ENCODE assay signal across 8 mouse cellular contexts in genomic region chr5:149634409-149635035, GRCm38 (mm10). TPM values are rescaled to one million over a fixed set of nuclear protein-coding genes. Genes with fewer than 3 reads are reported as not detected.
DNase-seq lines count a peak whose midpoint lies in the region; ATAC-seq and TF ChIP-seq lines count a peak whose summit lies in the region.

No protein-coding gene starts in this region.

- H3K36me3 ChIP-seq in lung, embryonic 14.5 days (ENCODE audit: insufficient read depth): peaks cover 42% of the 10 kb centered on the region
- peaks cover 42% of the 10 kb centered on the region for H3K36me3 ChIP-seq in embryonic facial prominence, embryonic 14.5 days (ENCODE audit: control insufficient read depth, insufficient read depth, low read length)
- H3K36me3 ChIP-seq in limb, embryonic 10.5 days: peaks cover 52% of the 10 kb centered on the region

- no peak for ATAC-seq in lung, embryonic 14.5 days (ENCODE audit: insufficient read depth)
- no peak for ATAC-seq in embryonic facial prominence, embryonic 14.5 days (ENCODE audit: low read depth)

- intact Hi-C loops in left cerebral cortex, postnatal 10 days (cut with DNase I): loop anchor here (5.0 kb wide), 1 partner anchor 97 kb away; no protein-coding TSS in a partner anchor

- DNase-seq in lung, embryonic 14.5 days: no peak
- no peak for DNase-seq in lung, adult 2 months
- no peak for DNase-seq in embryonic facial prominence, embryonic 14.5 days (ENCODE audit: low spot score)
- no peak for DNase-seq in limb, embryonic 10.5 days (ENCODE audit: low spot score)
- DNase-seq in adrenal gland, adult 18-20 months (ENCODE audit: low spot score in 2 of 2): no peak
- no peak for DNase-seq in left cerebral cortex, postnatal 10 days (ENCODE audit: extremely low spot score in 1 of 2, low spot score in 2 of 2)
- no peak for DNase-seq in adrenal gland, adult 2 months

- H3K27ac ChIP-seq in lung, embryonic 14.5 days (ENCODE audit: low read depth): no peak overlapping the region
- no peak overlapping the region for H3K27ac ChIP-seq in embryonic facial prominence, embryonic 14.5 days (replicated peaks; ENCODE audit: low read depth, low read length)
- peak overlapping the region; percentile 92 for H3K27ac ChIP-seq in limb, embryonic 10.5 days
- no peak overlapping the region for H3K27ac ChIP-seq in olfactory bulb, adult 2 months (ENCODE audit: insufficient read depth, low read depth, low read length)

- no peak for TF ChIP-seq POLR2A in lung, adult 2 months (IDR thresholded peaks at IDR 0.05; ENCODE audit: borderline replicate concordance, extremely low read depth, low read depth, low read length)
- TF ChIP-seq POLR2A in olfactory bulb, adult 2 months (IDR thresholded peaks at IDR 0.05; ENCODE audit: insufficient read depth, low read depth, low read length): no peak

- no peaks in the 10 kb centered on the region for H3K9me3 ChIP-seq in lung, embryonic 14.5 days (ENCODE audit: low read depth, low read length)
- no peaks in the 10 kb centered on the region for H3K9me3 ChIP-seq in embryonic facial prominence, embryonic 14.5 days (ENCODE audit: control insufficient read depth, low read length)
- H3K9me3 ChIP-seq in limb, embryonic 10.5 days (replicated peaks): no peaks in the 10 kb centered on the region

- H3K4me1 ChIP-seq in lung, embryonic 14.5 days (ENCODE audit: insufficient read depth): peaks cover 12% of the 10 kb centered on the region
- H3K4me1 ChIP-seq in lung, adult 2 months (ENCODE audit: control insufficient read depth, insufficient read depth, low read length): peaks cover 3% of the 10 kb centered on the region; the same call in 1 of the 2 replicates
- H3K4me1 ChIP-seq in embryonic facial prominence, embryonic 14.5 days (ENCODE audit: control insufficient read depth, insufficient read depth, low read length): peaks cover 13% of the 10 kb centered on the region
- peaks cover 15% of the 10 kb centered on the region for H3K4me1 ChIP-seq in limb, embryonic 10.5 days
- H3K4me1 ChIP-seq in olfactory bulb, adult 2 months (ENCODE audit: control insufficient read depth, insufficient read depth, low read length): 0 out of 2 replicates have a peak, but pooled peaks cover 2% of the 10 kb centered on the region

- H3K27me3 ChIP-seq in lung, embryonic 14.5 days (ENCODE audit: insufficient read depth, low read length): no peaks in the 10 kb centered on the region
- H3K27me3 ChIP-seq in embryonic facial prominence, embryonic 14.5 days (replicated peaks; ENCODE audit: control insufficient read depth, insufficient read depth, low read length): no peaks in the 10 kb centered on the region
- H3K27me3 ChIP-seq in limb, embryonic 10.5 days (ENCODE audit: low read depth, poor library complexity, severe bottlenecking): no peaks in the 10 kb centered on the region

- H3K9ac ChIP-seq in lung, embryonic 14.5 days: peak overlapping the region; percentile 75
- peak overlapping the region; percentile 70 for H3K9ac ChIP-seq in embryonic facial prominence, embryonic 14.5 days (ENCODE audit: low read depth, low read length)

- TF ChIP-seq CTCF in lung, embryonic 14.5 days (IDR thresholded peaks at IDR 0.05; ENCODE audit: low read depth): no peak
- TF ChIP-seq CTCF in lung, adult 2 months (IDR thresholded peaks at IDR 0.05; ENCODE audit: insufficient read depth, low read length): no peak
- TF ChIP-seq CTCF in olfactory bulb, adult 2 months (IDR thresholded peaks at IDR 0.05; ENCODE audit: insufficient read depth, low read depth, low read length): no peak

- peak overlapping the region; percentile 73 for H3K4me2 ChIP-seq in lung, embryonic 14.5 days
- H3K4me2 ChIP-seq in embryonic facial prominence, embryonic 14.5 days (ENCODE audit: low read depth, low read length): peak overlapping the region; percentile 65

- 62% methylated on average over 11 of the region's 11 CpGs for WGBS in lung, embryonic 14.5 days
- WGBS in lung, adult 2 months: 66% methylated on average over 11 of the region's 11 CpGs
- 65% methylated on average over 11 of the region's 11 CpGs for WGBS in embryonic facial prominence, embryonic 14.5 days
- 83% methylated on average over 11 of the region's 11 CpGs for WGBS in limb, embryonic 10.5 days
- 21% methylated on average over 11 of the region's 11 CpGs for WGBS in olfactory bulb, adult 2 months

- H3K4me3 ChIP-seq in lung, embryonic 14.5 days (ENCODE audit: low read depth, low read length): peak overlapping the region; percentile 83
- H3K4me3 ChIP-seq in lung, adult 2 months (replicated peaks; ENCODE audit: extremely low read depth, low read depth, low read length): no peak overlapping the region
- H3K4me3 ChIP-seq in embryonic facial prominence, embryonic 14.5 days (ENCODE audit: low read depth, low read length): peak overlapping the region; percentile 56
- H3K4me3 ChIP-seq in limb, embryonic 10.5 days: peak overlapping the region; percentile 72
- peak overlapping the region; percentile 20 for H3K4me3 ChIP-seq in olfactory bulb, adult 2 months (ENCODE audit: insufficient read depth, low read depth, low read length)

RNA-seq across cellular contexts. Expression of gene Hsph1, which starts 1.7 kb away (rescaled TPM):
- polyA plus RNA-seq in lung, embryonic 14.5 days (2014; fragmentation: Nextera tagmentation; extraction: Ambion mirVana): 57.0 and 57.4 TPM in 2 replicates
- 7.3 and 7.7 TPM in 2 replicates for polyA plus RNA-seq in lung, adult 2 months (2012; rRNA removed)
- 52.9 and 67.0 TPM in 2 replicates for polyA plus RNA-seq in embryonic facial prominence, embryonic 14.5 days (2014; fragmentation: Nextera tagmentation; extraction: Ambion mirVana)
- polyA plus RNA-seq in limb, embryonic 10.5 days (2016; fragmentation: Nextera tagmentation; extraction: Ambion mirVana): 129 and 164 TPM in 2 replicates
- polyA plus RNA-seq in olfactory bulb, adult 2 months (2012; ENCODE audit: insufficient read depth, insufficient read length, low replicate concordance, missing spikeins): 581 TPM in 1 of 2 replicates, not detected in the other
- total RNA-seq in adrenal gland, adult 18-20 months (2021): 100 to 1,000 TPM; 460 to 826 TPM
- total RNA-seq in left cerebral cortex, postnatal 10 days (2021): 100 to 1,000 TPM; 220 to 249 TPM
- total RNA-seq in adrenal gland, adult 2 months (2021): 100 to 1,000 TPM; 116 to 371 TPM
- 5.1 and 23.5 TPM in 2 replicates for polyA plus RNA-seq in adrenal gland, adult 2 months (2012; rRNA removed)

RNA-seq across cellular contexts. Expression of gene B3glct, which starts 43.5 kb away (rescaled TPM):
- 19.1 and 19.2 TPM in 2 replicates for polyA plus RNA-seq in lung, embryonic 14.5 days (2014; fragmentation: Nextera tagmentation; extraction: Ambion mirVana)
- polyA plus RNA-seq in lung, adult 2 months (2012; rRNA removed): 3.9 and 5.1 TPM in 2 replicates
- 13.1 and 15.4 TPM in 2 replicates for polyA plus RNA-seq in embryonic facial prominence, embryonic 14.5 days (2014; fragmentation: Nextera tagmentation; extraction: Ambion mirVana)
- polyA plus RNA-seq in limb, embryonic 10.5 days (2016; fragmentation: Nextera tagmentation; extraction: Ambion mirVana): 20.4 and 21.1 TPM in 2 replicates
- polyA plus RNA-seq in olfactory bulb, adult 2 months (2012; ENCODE audit: insufficient read depth, insufficient read length, low replicate concordance, missing spikeins): not detected in 2 replicates
- 10 to 100 TPM; 23.1 to 24.7 TPM for total RNA-seq in adrenal gland, adult 18-20 months (2021)
- total RNA-seq in left cerebral cortex, postnatal 10 days (2021): 10 to 100 TPM; 25.2 to 28.1 TPM
- 10 to 100 TPM; 20.3 to 24.7 TPM for total RNA-seq in adrenal gland, adult 2 months (2021)
- polyA plus RNA-seq in adrenal gland, adult 2 months (2012; rRNA removed): 8.1 and 11.2 TPM in 2 replicates
